In genomic region chr2:132022621-132023020, GRCm38 (mm10) we compare ENCODE assay signal across 11 mouse cellular contexts. TPM values are rescaled to one million over a fixed set of nuclear protein-coding genes. Genes with fewer than 3 reads are reported as not detected.
DNase-seq lines count a peak whose midpoint lies in the region; ATAC-seq and TF ChIP-seq lines count a peak whose summit lies in the region.
"Had no signal": no experiment of that assay in that cellular context is flagged by ENCODE, and none has a peak within 500 bp of the region (broad histone marks: within the 10 kb centered on the region; RNA-seq: fewer than 3 reads in every experiment).

No protein-coding gene starts in this region.

- H3K27me3 ChIP-seq in lung, embryonic 15.5 days: peaks cover 5% of the 10 kb centered on the region; the same call in 1 of the 2 replicates
- no peaks in the 10 kb centered on the region; the same call in 1 of the 2 replicates for H3K27me3 ChIP-seq in lung, embryonic 16.5 days (ENCODE audit: control insufficient read depth, insufficient read depth, low read depth, low read length)
- H3K27me3 ChIP-seq: hindbrain, embryonic 13.5 days; midbrain, embryonic 15.5 days had no signal

- H3K36me3 ChIP-seq in lung, embryonic 15.5 days: no peaks in the 10 kb centered on the region
- no peaks in the 10 kb centered on the region for H3K36me3 ChIP-seq in lung, embryonic 16.5 days (ENCODE audit: control insufficient read depth, insufficient read depth, low read length)
- H3K36me3 ChIP-seq: midbrain, embryonic 15.5 days had no signal

- H3K9me3 ChIP-seq in lung, embryonic 15.5 days: no peaks in the 10 kb centered on the region
- no peaks in the 10 kb centered on the region for H3K9me3 ChIP-seq in lung, embryonic 16.5 days (ENCODE audit: control insufficient read depth, low read length)
- H3K9me3 ChIP-seq: hindbrain, embryonic 13.5 days; midbrain, embryonic 15.5 days had no signal

- no peak for DNase-seq in lung, postnatal 14 days
- DNase-seq in T-cell, adult 2 months (ENCODE audit: low spot score): peak; percentile 72
- DNase-seq in thymus, postnatal 10 days (ENCODE audit: low spot score in 2 of 2): peak; percentile 43 to 46
- no peak for DNase-seq in layer of hippocampus, adult 2 months (ENCODE audit: low spot score in 2 of 2)
- DNase-seq: cerebellum, postnatal 14 days; retina, postnatal 1 day had no signal

- no peak overlapping the region for H3K9ac ChIP-seq in lung, embryonic 15.5 days
- no peak overlapping the region for H3K9ac ChIP-seq in lung, embryonic 16.5 days (ENCODE audit: low read length)
- H3K9ac ChIP-seq: hindbrain, embryonic 13.5 days; midbrain, embryonic 15.5 days had no signal

- H3K4me1 ChIP-seq in lung, embryonic 15.5 days: peaks cover 7% of the 10 kb centered on the region; the same call in 1 of the 2 replicates
- peaks cover 11% of the 10 kb centered on the region for H3K4me1 ChIP-seq in lung, embryonic 16.5 days (replicated peaks; ENCODE audit: control insufficient read depth, insufficient read depth, low read length)

- peak overlapping the region; percentile 49 for H3K27ac ChIP-seq in lung, embryonic 15.5 days
- H3K27ac ChIP-seq in lung, embryonic 16.5 days (ENCODE audit: low read length): peak overlapping the region; percentile 79
- no peak overlapping the region for H3K27ac ChIP-seq in layer of hippocampus, adult 2 months
- H3K27ac ChIP-seq: midbrain, embryonic 15.5 days had no signal

- H3K4me2 ChIP-seq in lung, embryonic 15.5 days: no peak overlapping the region
- no peak overlapping the region for H3K4me2 ChIP-seq in lung, embryonic 16.5 days (ENCODE audit: low read depth, low read length)
- H3K4me2 ChIP-seq: hindbrain, embryonic 13.5 days; midbrain, embryonic 15.5 days had no signal

- no peak for TF ChIP-seq CTCF in layer of hippocampus, adult 2 months (conservative IDR thresholded peaks at IDR 0.05)

- ATAC-seq in lung, embryonic 15.5 days (ENCODE audit: borderline replicate concordance, extremely low read depth, low FRiP score, low TSS enrichment): no peak
- ATAC-seq in lung, embryonic 16.5 days (ENCODE audit: low read depth): no peak
- no peak for ATAC-seq in monocyte, adult 5-6 weeks (replicated peaks; ENCODE audit: insufficient number of reproducible peaks, low FRiP score, low TSS enrichment, poor library complexity, severe bottlenecking)
- ATAC-seq: midbrain, embryonic 15.5 days had no signal

- H3K4me3 ChIP-seq in lung, embryonic 15.5 days: no peak overlapping the region
- no peak overlapping the region for H3K4me3 ChIP-seq in lung, embryonic 16.5 days (ENCODE audit: low read length)
- no peak overlapping the region for H3K4me3 ChIP-seq in layer of hippocampus, adult 2 months
- H3K4me3 ChIP-seq: hindbrain, embryonic 13.5 days; midbrain, embryonic 15.5 days had no signal

- 65% methylated on average over 8 of the region's 8 CpGs for WGBS in lung, embryonic 15.5 days
- 64% methylated on average over 8 of the region's 8 CpGs for WGBS in lung, embryonic 16.5 days

RNA-seq across cellular contexts. Expression of gene Rassf2, which starts 7.4 kb away (rescaled TPM):
- polyA plus RNA-seq in lung, embryonic 15.5 days (2015; fragmentation: Nextera tagmentation; extraction: Ambion mirVana): 11.9 and 13.5 TPM in 2 replicates
- 14.5 and 14.6 TPM in 2 replicates for polyA plus RNA-seq in lung, embryonic 16.5 days (2015; fragmentation: Nextera tagmentation; extraction: Ambion mirVana)
- total RNA-seq in monocyte, adult 5-6 weeks (2017): 33.5 to 63.6 TPM (median 45.1 TPM) in 3 replicates
- total RNA-seq in layer of hippocampus, adult 2 months (2021): 10 to 100 TPM; 39.9 to 43.2 TPM

Comparison
In these comparisons a context has a peak if more than half of its experiments do, and no peak if none do; other contexts are left out.
1. DNase-seq: peak in T-cell, adult 2 months (single experiment) and thymus, postnatal 10 days (2 of 2); none in lung, postnatal 14 days (single experiment) and layer of hippocampus, adult 2 months (0 of 2).